Mouse (Mus musculus) liver, adult 2 months (tissue): ENCODE data around the gene Pnrc2. TPM values are rescaled to one million over a fixed set of nuclear protein-coding genes. Genes with fewer than 3 reads are reported as not detected.

Experiments used
- DNase-seq: peaks from one replicate; pipeline ENCODE4 v3.0.0-alpha.2; 2011; ENCODE audit warnings: low read depth, low spot score; ENCODE audit errors: extremely low read depth
- H3K27ac ChIP-seq: fragments of 200-500 bp; replicated peaks from 2 replicates; pipeline ENCODE4 v1.5.1; 2012; ENCODE audit warnings: low read depth, mild to moderate bottlenecking, control low read depth, inconsistent platforms, low read length; ENCODE audit not compliant: insufficient read depth
- H3K27me3 ChIP-seq: fragments of 200-500 bp; 2 replicates; pipeline ENCODE4 v1.6.1; 2012; ENCODE audit warnings: mild to moderate bottlenecking, moderate library complexity, low read length, inconsistent platforms; ENCODE audit not compliant: control insufficient read depth, insufficient read depth
- H3K36me3 ChIP-seq: fragments of 200-500 bp; 2 replicates; pipeline ENCODE4 v1.6.1; 2012; ENCODE audit warnings: low read length, inconsistent platforms; ENCODE audit not compliant: control insufficient read depth, insufficient read depth
- H3K4me1 ChIP-seq: fragments of 200-500 bp; 2 replicates; pipeline ENCODE4 v1.6.1; 2011; ENCODE audit warnings: low read length; ENCODE audit not compliant: control insufficient read depth, insufficient read depth
- H3K4me3 ChIP-seq: fragments of 200-500 bp; 2 replicates; pipeline ENCODE4 v1.5.1; 2011; ENCODE audit warnings: low read depth, mild to moderate bottlenecking, control low read depth, low read length, moderate library complexity; ENCODE audit not compliant: insufficient read depth
- H3K79me2 ChIP-seq: fragments of 200-500 bp; 2 replicates; pipeline ENCODE4 v1.6.1; 2012; ENCODE audit warnings: inconsistent platforms, mild to moderate bottlenecking, low read length, moderate library complexity; ENCODE audit not compliant: control insufficient read depth, insufficient read depth
- H3K9ac ChIP-seq: fragments of 200-500 bp; 2 replicates; pipeline ENCODE4 v1.6.1; 2012; ENCODE audit warnings: low read depth, mild to moderate bottlenecking, control low read depth, inconsistent platforms, low read length
- CTCF ChIP-seq: fragments of 200-500 bp; IDR thresholded peaks from 2 replicates; pipeline ENCODE4 v1.5.1; 2011; ENCODE audit warnings: low read depth, low read length, control low read depth
- POLR2A ChIP-seq: fragments of 200-500 bp; IDR thresholded peaks from 2 replicates; pipeline ENCODE4 v1.6.1; 2011; ENCODE audit warnings: low read length, control low read depth; ENCODE audit not compliant: insufficient read depth; ENCODE audit errors: extremely low read depth
- WGBS: fragments of 180-500 bp; shearing (Covaris S2); methylation state at CpG from one replicate; pipeline ENCODE4 v1.1.7; 2018; 5-methylcytosine and 5-hydroxymethylcytosine counted together
- polyA plus RNA-seq: library from polyadenylated mRNA; depleted of rRNA; stranded (reverse); fragments of >200 nt; gene quantifications from 2 replicates; pipeline ENCODE4 v1.2.3, GENCODE M21; 2012
- total RNA-seq: library from RNA; depleted of rRNA; stranded (reverse); fragments of >200 nt; gene quantifications from 2 replicates; pipeline ENCODE4 v1.2.3, GENCODE M21; 2014

Pnrc2 gene
- total and polyA plus RNA-seq, 2 experiments, result 6.7 to 56.5 TPM

DNA sequence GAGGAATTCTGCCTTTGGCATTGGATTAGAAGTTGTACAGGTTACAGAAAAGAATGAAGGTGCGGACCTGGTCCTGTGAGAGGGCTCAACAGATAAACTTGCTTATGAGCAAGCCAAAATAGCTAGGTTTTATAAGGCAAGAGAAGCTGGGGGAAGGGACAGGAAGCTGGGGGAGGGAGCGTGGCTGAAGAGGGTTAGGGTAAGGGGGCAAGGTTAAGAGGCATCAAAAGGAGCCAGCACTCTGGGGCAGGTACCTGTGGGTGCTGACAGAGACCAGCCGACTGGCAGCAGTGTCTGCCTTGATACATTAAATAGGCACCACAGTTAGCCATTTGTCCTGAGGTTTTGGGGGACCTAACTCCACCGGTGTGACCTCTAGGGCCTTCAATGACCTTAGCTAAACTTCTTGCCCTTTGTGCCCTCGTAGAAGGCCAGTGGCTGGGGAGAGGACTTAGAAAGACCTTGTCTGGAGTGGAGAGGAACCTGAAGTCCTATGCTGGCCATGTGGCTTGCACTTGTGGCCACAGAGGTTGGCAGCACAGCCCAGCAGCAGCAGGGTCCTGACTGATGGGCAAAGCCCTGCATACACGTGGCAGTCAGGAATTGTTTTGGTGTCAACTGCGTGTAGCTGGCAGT, 10.3 kb upstream of the Pnrc2 start:
- WGBS, result 60% methylated on average over 7 of the region's 7 CpGs
- Histone ChIP-seq H3K9ac (no peak overlapping the region), H3K79me2 (no peaks in the 10 kb centered on the region), H3K4me3 (no peak overlapping the region), H3K27ac (no peak overlapping the region; the same call in 1 of the 2 replicates), H3K27me3 (no peaks in the 10 kb centered on the region), H3K4me1 (peaks cover 7% of the 10 kb centered on the region), H3K36me3 (no peaks in the 10 kb centered on the region)
- TF ChIP-seq POLR2A, result no peak
- TF ChIP-seq CTCF, result no peak
- DNase-seq, result no peak

DNA sequence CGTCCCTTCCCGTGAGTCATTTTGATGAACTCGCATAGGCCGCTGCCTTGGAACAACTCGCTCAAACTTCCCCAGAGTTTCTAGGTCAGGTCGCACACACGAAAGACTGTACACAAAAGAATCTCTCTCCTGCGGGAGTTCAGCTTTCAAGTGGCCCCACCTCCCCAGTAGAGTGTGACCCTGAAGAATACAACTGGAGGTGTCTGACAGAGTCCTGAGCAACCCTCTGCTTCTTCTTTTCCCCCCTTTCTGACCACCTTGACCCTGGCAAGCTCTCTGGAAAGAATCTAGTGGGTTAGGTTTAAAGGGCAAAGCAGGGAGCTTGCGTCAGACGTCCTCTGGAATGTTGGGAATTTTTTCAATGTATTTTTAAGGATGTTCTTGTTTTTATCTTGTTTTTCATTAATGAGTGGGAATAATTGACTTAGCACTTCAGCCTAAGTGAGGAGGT, 9.8 kb upstream of the Pnrc2 start:
- DNase-seq, result peak; percentile 79
- Histone ChIP-seq H3K27me3 (no peaks in the 10 kb centered on the region), H3K9ac (peak overlapping the region; percentile 16), H3K4me1 (peaks cover 7% of the 10 kb centered on the region), H3K4me3 (no peak overlapping the region), H3K27ac (peak overlapping the region; percentile 90), H3K79me2 (no peaks in the 10 kb centered on the region), H3K36me3 (no peaks in the 10 kb centered on the region)
- WGBS, result 7% methylated on average over 10 of the region's 10 CpGs
- TF ChIP-seq CTCF, result no peak
- no peak for TF ChIP-seq POLR2A

DNA sequence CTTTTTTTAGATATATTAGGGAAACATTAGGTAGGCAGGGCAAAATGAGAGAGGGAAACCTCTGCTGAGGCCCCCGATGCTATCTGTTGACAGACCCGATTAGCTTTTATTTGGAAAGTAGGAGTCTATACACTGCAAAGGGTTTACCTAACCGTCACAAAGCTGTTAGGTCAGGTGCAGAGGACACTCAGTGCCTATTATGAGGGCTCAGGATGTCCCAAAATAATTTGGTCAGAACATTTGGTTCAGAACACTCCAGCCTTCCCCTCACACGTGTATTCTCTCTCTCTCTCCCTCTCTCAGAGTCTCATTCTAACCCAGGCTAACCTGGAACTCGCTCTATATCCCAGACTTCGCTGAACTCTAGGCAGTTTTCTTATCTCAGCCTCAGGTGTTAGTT, 8.4 kb upstream of the Pnrc2 start:
- H3K9ac ChIP-seq, result no peak overlapping the region
- no peaks in the 10 kb centered on the region for H3K36me3 ChIP-seq
- no peaks in the 10 kb centered on the region for H3K79me2 ChIP-seq
- peaks cover 8% of the 10 kb centered on the region for H3K4me1 ChIP-seq
- H3K4me3 ChIP-seq, result no peak overlapping the region
- no peak for DNase-seq
- TF ChIP-seq CTCF (no peak), POLR2A (no peak)
- no peak overlapping the region for H3K27ac ChIP-seq
- WGBS, result 81% methylated on average over 6 of the region's 6 CpGs
- H3K27me3 ChIP-seq, result no peaks in the 10 kb centered on the region

DNA sequence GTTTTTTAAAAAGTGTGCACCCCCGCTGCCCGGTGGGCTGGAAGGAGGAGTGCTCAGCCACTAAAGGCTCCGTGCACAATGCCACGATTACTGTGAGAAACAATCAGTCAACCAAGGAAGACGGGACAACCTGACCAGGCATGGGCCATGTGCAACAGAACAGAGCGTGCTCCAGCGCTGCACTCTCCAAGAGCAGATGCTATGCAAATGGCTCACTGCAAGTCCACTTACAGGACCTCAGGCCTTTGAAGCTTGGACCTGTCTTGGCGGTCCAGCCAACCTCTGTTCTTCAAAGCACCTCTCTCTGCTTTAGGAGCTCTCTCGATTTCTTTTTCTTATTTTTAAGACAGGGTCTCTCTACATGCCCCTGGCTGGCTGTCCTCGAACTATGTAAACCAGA, 6.9 kb upstream of the Pnrc2 start:
- H3K4me3 ChIP-seq, result no peak overlapping the region
- H3K27ac ChIP-seq, result no peak overlapping the region
- peaks cover 16% of the 10 kb centered on the region for H3K4me1 ChIP-seq
- 91% methylated on average over 10 of the region's 10 CpGs for WGBS
- no peak for DNase-seq
- H3K36me3 ChIP-seq, result no peaks in the 10 kb centered on the region
- no peaks in the 10 kb centered on the region for H3K27me3 ChIP-seq
- H3K9ac ChIP-seq, result no peak overlapping the region
- no peaks in the 10 kb centered on the region for H3K79me2 ChIP-seq
- TF ChIP-seq CTCF, result no peak
- TF ChIP-seq POLR2A, result no peak

DNA sequence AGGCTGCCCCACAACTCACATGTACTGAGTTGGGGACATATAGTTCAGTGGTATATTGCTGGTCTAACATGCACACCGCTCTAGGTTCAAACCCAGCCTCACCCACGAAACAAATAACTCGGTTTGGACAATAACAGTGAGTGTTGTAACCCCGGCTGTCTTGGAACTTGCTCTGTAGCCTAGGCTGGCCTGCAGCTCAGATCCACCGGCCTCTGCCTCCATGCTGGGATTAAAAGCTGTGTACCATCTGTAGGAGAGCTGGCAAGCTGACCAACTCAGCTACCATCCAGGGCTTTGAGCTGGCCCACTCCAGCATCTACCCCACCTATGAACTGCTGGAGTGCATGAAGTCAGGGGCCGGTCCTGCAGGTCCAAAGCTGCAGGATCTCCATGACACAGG, 6.4 kb upstream of the Pnrc2 start:
- 95% methylated on average over 6 of the region's 6 CpGs for WGBS
- no peak for DNase-seq
- no peaks in the 10 kb centered on the region for H3K79me2 ChIP-seq
- H3K9ac ChIP-seq, result no peak overlapping the region
- TF ChIP-seq CTCF (no peak), POLR2A (no peak)
- no peak overlapping the region for H3K4me3 ChIP-seq
- H3K36me3 ChIP-seq, result no peaks in the 10 kb centered on the region
- no peak overlapping the region for H3K27ac ChIP-seq
- peaks cover 18% of the 10 kb centered on the region for H3K4me1 ChIP-seq
- H3K27me3 ChIP-seq, result no peaks in the 10 kb centered on the region

DNA sequence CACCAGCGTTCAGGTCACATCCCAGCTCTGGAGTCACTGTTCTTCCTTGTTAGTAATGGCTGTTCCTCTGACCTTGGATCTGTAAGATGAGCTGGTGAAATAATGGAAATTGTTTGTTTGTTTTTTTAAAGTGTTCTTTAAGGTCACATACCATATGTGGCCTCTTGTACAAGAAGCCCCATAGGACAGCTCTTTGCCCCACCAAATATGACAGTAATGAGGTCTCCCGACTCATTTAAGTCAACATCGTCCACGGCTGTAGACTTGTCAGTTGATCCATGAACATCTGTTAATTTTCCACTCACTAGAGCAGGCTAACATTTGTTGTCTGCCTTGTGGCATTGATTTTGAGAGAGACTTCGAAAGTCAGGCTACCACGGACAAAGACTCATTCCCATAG, 5.4 kb upstream of the Pnrc2 start:
- no peak for DNase-seq
- 50% methylated on average over 6 of the region's 6 CpGs for WGBS
- Histone ChIP-seq H3K27me3 (no peaks in the 10 kb centered on the region), H3K27ac (no peak overlapping the region), H3K79me2 (no peaks in the 10 kb centered on the region), H3K4me1 (peaks cover 25% of the 10 kb centered on the region), H3K9ac (no peak overlapping the region), H3K36me3 (no peaks in the 10 kb centered on the region), H3K4me3 (no peak overlapping the region)
- TF ChIP-seq CTCF (no peak), POLR2A (no peak)
